Mouse (Mus musculus): Measurements from ENCODE around the gene Nav3.

GRCm38 (mm10) chr10:110455063-110455837 is 754 bp downstream of the Nav3 start:
- no peak for TF ChIP-seq CTCF (IDR thresholded peaks at IDR 0.05; ENCODE audit: extremely low read depth, insufficient read length, insufficient replicate concordance, low read depth, low read length)
- no peak for TF ChIP-seq POLR2A (IDR thresholded peaks at IDR 0.05; ENCODE audit: low read depth, low read length)
